Mouse (Mus musculus) right cerebral cortex, postnatal 14 days (tissue): ENCODE measurements around the gene Ptafr.
"Not testable (repeated sequence)": the region's sequence is repeated elsewhere in the genome, so short reads cannot be mapped to it uniquely, and the experiment has no call there.

Experiments
- DNase-seq: peaks from one replicate; pipeline ENCODE4 v3.0.0; 2022

The Ptafr gene

GRCm38 (mm10) chr4:132563261-132563660 lies 606 bp upstream of the Ptafr start:
- no peak for DNase-seq

- DNase-seq = peak; percentile 29
Measured at GRCm38 (mm10) chr4:132565089-132565747, 1.4 kb downstream of the Ptafr start.

- no peak for DNase-seq
Measured at GRCm38 (mm10) chr4:132567361-132567779, 3.5 kb downstream of the Ptafr start.

GRCm38 (mm10) chr4:132569115-132569514 lies 5.2 kb downstream of the Ptafr start:
- no peak for DNase-seq

- no peak for DNase-seq
Measured at GRCm38 (mm10) chr4:132571190-132571589, 7.3 kb downstream of the Ptafr start.

GRCm38 (mm10) chr4:132573327-132573726 lies 9.5 kb downstream of the Ptafr start:
- no peak for DNase-seq

GRCm38 (mm10) chr4:132574809-132575347 lies 11.0 kb downstream of the Ptafr start:
- DNase-seq = no peak

- DNase-seq = no peak
Measured at GRCm38 (mm10) chr4:132583781-132584180, 19.9 kb downstream of the Ptafr start.

GRCm38 (mm10) chr4:132584975-132585374 lies 21.1 kb downstream of the Ptafr start:
- no peak for DNase-seq

- no peak for DNase-seq
Measured at GRCm38 (mm10) chr4:132586282-132586681, 22.4 kb downstream of the Ptafr start.

- DNase-seq = no peak
Measured at GRCm38 (mm10) chr4:132588512-132588911, 24.6 kb downstream of the Ptafr start.

GRCm38 (mm10) chr4:132590642-132591041 lies 26.8 kb downstream of the Ptafr start:
- DNase-seq = no peak

- DNase-seq = no peak
Measured at GRCm38 (mm10) chr4:132592958-132593357, 29.1 kb downstream of the Ptafr start.

- no peak for DNase-seq
Measured at GRCm38 (mm10) chr4:132594191-132594590, 30.3 kb downstream of the Ptafr start.

- DNase-seq = no peak
Measured at GRCm38 (mm10) chr4:132598861-132599260, 35.0 kb downstream of the Ptafr start.

GRCm38 (mm10) chr4:132599764-132600163 lies 35.9 kb downstream of the Ptafr start:
- DNase-seq = no peak

- no peak for DNase-seq
Measured at GRCm38 (mm10) chr4:132600465-132600864, 36.6 kb downstream of the Ptafr start.

- DNase-seq = not testable (repeated sequence)
Measured at GRCm38 (mm10) chr4:132601242-132601641, 37.4 kb downstream of the Ptafr start.

- DNase-seq = no peak
Measured at GRCm38 (mm10) chr4:132603468-132603867, 39.6 kb downstream of the Ptafr start.

GRCm38 (mm10) chr4:132605816-132606215 lies 41.9 kb downstream of the Ptafr start:
- DNase-seq = no peak

- DNase-seq = no peak
Measured at GRCm38 (mm10) chr4:132608147-132608546, 44.3 kb downstream of the Ptafr start.

GRCm38 (mm10) chr4:132610301-132610984 lies 46.6 kb downstream of the Ptafr start:
- DNase-seq = no peak

- DNase-seq = no peak
Measured at GRCm38 (mm10) chr4:132611320-132611719, 47.5 kb downstream of the Ptafr start.

- DNase-seq = no peak
Measured at GRCm38 (mm10) chr4:132617873-132618272, 54.0 kb downstream of the Ptafr start.
